Mouse (Mus musculus) sigmoid colon, adult 10 weeks (tissue): ENCODE measurements around the gene Obox5. TPM values are rescaled to one million over a fixed set of nuclear protein-coding genes. Genes with fewer than 3 reads are reported as not detected.

Source experiments
- polyA plus RNA-seq: library from polyadenylated mRNA; stranded (reverse); fragments of 350-450 nt; fragmentation: Illumina TruSeq; extraction: RNeasy Lipid Tissue Mini Kit (QIAGEN cat#74804); gene quantifications from one replicate; pipeline ENCODE4 v1.2.3, GENCODE M21; 2014; ENCODE audit warnings: low read depth, low replicate concordance

The Obox5 gene
- not detected for polyA plus RNA-seq

DNA sequence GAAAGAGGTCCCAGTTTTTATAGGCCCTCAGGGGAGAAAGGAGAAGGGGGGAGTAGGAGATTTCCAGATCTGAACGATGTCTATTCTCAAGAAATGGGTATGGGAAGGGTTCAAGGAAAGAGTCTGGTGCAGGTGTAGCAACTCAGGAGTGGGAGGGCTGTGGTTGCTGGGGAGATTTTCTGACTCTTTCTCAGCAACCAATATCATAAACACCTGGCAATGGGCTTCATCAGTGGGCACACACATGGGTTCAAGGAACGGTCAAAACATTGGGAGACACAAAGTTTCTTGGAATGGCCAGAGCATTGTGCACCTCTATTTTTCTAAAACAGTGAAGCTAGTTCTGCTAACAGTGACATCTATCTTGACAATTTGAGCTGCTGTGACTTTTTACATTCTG, at the start of gene Obox5:
Gene Obox5 (plus strand): TSS at position 301 of the 400 bp plus-strand sequence.

Other genes starting within 250 kb of the Obox5 start
- gene Obox3, start 110.2 kb upstream of the Obox5 start, polyA plus RNA-seq = not detected
- gene Obox6, start 89.5 kb downstream of the Obox5 start, polyA plus RNA-seq = not detected
- gene Crx, start 129.8 kb downstream of the Obox5 start, polyA plus RNA-seq = not detected
- not detected for gene Crxos, start 132.5 kb downstream of the Obox5 start, polyA plus RNA-seq
- 3.3 TPM for gene Selenow, start 172.3 kb downstream of the Obox5 start, polyA plus RNA-seq
- gene Nop53, start 195.9 kb downstream of the Obox5 start, polyA plus RNA-seq = 11.6 TPM
- gene Ehd2, start 217.4 kb downstream of the Obox5 start, polyA plus RNA-seq = 14.9 TPM